Mouse (Mus musculus) adrenal gland, adult 18-20 months (tissue): Measurements from ENCODE around the gene Cpne5. TPM values are rescaled to one million over a fixed set of nuclear protein-coding genes. Genes with fewer than 3 reads are reported as not detected.
"Not testable (repeated sequence)": the region's sequence is repeated elsewhere in the genome, so short reads cannot be mapped to it uniquely, and the experiment has no call there.

Experiments
- DNase-seq, 2 experiments: peaks; one replicate each; pipeline ENCODE4 v3.0.0; 2021 to 2022; ENCODE audit warnings: low spot score in 2 of 2
- total RNA-seq, 2 experiments: library from RNA; stranded (reverse); gene quantifications; 1 replicate in 1 of 2; 2 replicates in 1 of 2; pipeline ENCODE4 v1.2.3; 2021

Cpne5 gene
- total RNA-seq, 2 experiments from 2014 or later = 0.33 to 0.35 TPM

- DNase-seq = no peak
These were observed 20.1 kb upstream of the Cpne5 start for GRCm38 (mm10) chr17:29258025-29258558.

- no peak for DNase-seq
These were observed 19.1 kb upstream of the Cpne5 start for GRCm38 (mm10) chr17:29257001-29257511.

- DNase-seq = no peak
These were observed 18.5 kb upstream of the Cpne5 start for GRCm38 (mm10) chr17:29256507-29256906.

- DNase-seq = not testable (repeated sequence)
These were observed 16.8 kb upstream of the Cpne5 start for GRCm38 (mm10) chr17:29254784-29255183.

- DNase-seq = no peak
These were observed 15.7 kb upstream of the Cpne5 start for GRCm38 (mm10) chr17:29253684-29254083.

- DNase-seq = no peak
These were observed 15.3 kb upstream of the Cpne5 start for GRCm38 (mm10) chr17:29253236-29253635.

- peak; percentile 75 to 82 for DNase-seq
These were observed 13.8 kb upstream of the Cpne5 start for GRCm38 (mm10) chr17:29251608-29252390.

GRCm38 (mm10) chr17:29251006-29251405, 13.0 kb upstream of the Cpne5 start:
- not testable (repeated sequence) for DNase-seq

- peak; percentile 46 to 47 for DNase-seq
These were observed 11.5 kb upstream of the Cpne5 start for GRCm38 (mm10) chr17:29249512-29249911.

GRCm38 (mm10) chr17:29247881-29248280, 9.9 kb upstream of the Cpne5 start:
- no peak for DNase-seq

- no peak for DNase-seq
These were observed 8.6 kb upstream of the Cpne5 start for GRCm38 (mm10) chr17:29246602-29247001.

GRCm38 (mm10) chr17:29245725-29246124, 7.8 kb upstream of the Cpne5 start:
- no peak for DNase-seq

GRCm38 (mm10) chr17:29244912-29245311, 6.9 kb upstream of the Cpne5 start:
- DNase-seq = no peak

- DNase-seq = no peak
These were observed 516 bp upstream of the Cpne5 start for GRCm38 (mm10) chr17:29238421-29238945.

- no peak for DNase-seq
These were observed 648 bp downstream of the Cpne5 start for GRCm38 (mm10) chr17:29237267-29237771.

GRCm38 (mm10) chr17:29236111-29236510, 1.9 kb downstream of the Cpne5 start:
- no peak for DNase-seq

- no peak for DNase-seq
These were observed 6.9 kb downstream of the Cpne5 start for GRCm38 (mm10) chr17:29231109-29231508.

- DNase-seq = no peak
These were observed 17.3 kb downstream of the Cpne5 start for GRCm38 (mm10) chr17:29220631-29221030.

GRCm38 (mm10) chr17:29218017-29218416, 19.9 kb downstream of the Cpne5 start:
- DNase-seq = no peak

- DNase-seq = no peak
These were observed 21.9 kb downstream of the Cpne5 start for GRCm38 (mm10) chr17:29216078-29216477.

GRCm38 (mm10) chr17:29214655-29215054, 23.3 kb downstream of the Cpne5 start:
- no peak for DNase-seq

- DNase-seq = no peak
These were observed 23.8 kb downstream of the Cpne5 start for GRCm38 (mm10) chr17:29214193-29214456.
